Mouse (Mus musculus) kidney, embryonic 16.5 days (tissue): ENCODE measurements around the gene Trub1. TPM values are rescaled to one million over a fixed set of nuclear protein-coding genes. Genes with fewer than 3 reads are reported as not detected.

Source experiments
- ATAC-seq: fragments of 200-750 bp; cut with Nextera tagmentation; 2 replicates; pipeline ENCODE4 v1.8.0; 2017; ENCODE audit warnings: moderate TSS enrichment; ENCODE audit not compliant: low FRiP score, low TSS enrichment
- H3K27ac ChIP-seq: fragments of 300-500 bp; sonication (generic); 2 replicates; pipeline ENCODE4 v1.5.1; 2014; ENCODE audit warnings: low read length
- H3K27me3 ChIP-seq: fragments of 300-500 bp; sonication (generic); 2 replicates; pipeline ENCODE4 v1.6.1; 2014; ENCODE audit warnings: low read length, control low read depth, mixed read lengths; ENCODE audit not compliant: insufficient read depth
- H3K36me3 ChIP-seq: fragments of 300-500 bp; sonication (generic); 2 replicates; pipeline ENCODE4 v1.6.1; 2014; ENCODE audit warnings: low read length, control low read depth, mixed read lengths; ENCODE audit not compliant: insufficient read depth
- H3K4me1 ChIP-seq: fragments of 300-500 bp; sonication (generic); 2 replicates; pipeline ENCODE4 v1.6.1; 2014; ENCODE audit warnings: low read length, control low read depth, mixed read lengths; ENCODE audit not compliant: insufficient read depth
- H3K4me2 ChIP-seq: fragments of 300-500 bp; sonication (generic); replicated peaks from 2 replicates; pipeline ENCODE4 v1.6.1; 2014; ENCODE audit warnings: low read depth, low read length
- H3K4me3 ChIP-seq: fragments of 300-500 bp; sonication (generic); 2 replicates; pipeline ENCODE4 v1.5.1; 2014; ENCODE audit warnings: mild to moderate bottlenecking, low read length
- H3K9ac ChIP-seq: fragments of 300-500 bp; sonication (generic); replicated peaks from 2 replicates; pipeline ENCODE4 v1.6.1; 2014; ENCODE audit warnings: low read length
- H3K9me3 ChIP-seq: fragments of 300-500 bp; sonication (generic); 2 replicates; pipeline ENCODE4 v1.6.1; 2016; ENCODE audit warnings: low read length, control low read depth
- WGBS: fragments of 180-500 bp; shearing (Covaris S2); extraction: QIAGEN DNeasy Blood & Tissue Kit; methylation state at CpG from one replicate; pipeline ENCODE4 v1.1.7; 2014; 5-methylcytosine and 5-hydroxymethylcytosine counted together
- polyA plus RNA-seq: library from polyadenylated mRNA; unstranded; fragments of >200 nt; fragmentation: Nextera tagmentation; extraction: Ambion mirVana; gene quantifications from 2 replicates; pipeline ENCODE4 v1.2.1, GENCODE M21; 2015

Gene Trub1
- polyA plus RNA-seq, 1 experiment from 2014 or later: 25.8 TPM

DNA sequence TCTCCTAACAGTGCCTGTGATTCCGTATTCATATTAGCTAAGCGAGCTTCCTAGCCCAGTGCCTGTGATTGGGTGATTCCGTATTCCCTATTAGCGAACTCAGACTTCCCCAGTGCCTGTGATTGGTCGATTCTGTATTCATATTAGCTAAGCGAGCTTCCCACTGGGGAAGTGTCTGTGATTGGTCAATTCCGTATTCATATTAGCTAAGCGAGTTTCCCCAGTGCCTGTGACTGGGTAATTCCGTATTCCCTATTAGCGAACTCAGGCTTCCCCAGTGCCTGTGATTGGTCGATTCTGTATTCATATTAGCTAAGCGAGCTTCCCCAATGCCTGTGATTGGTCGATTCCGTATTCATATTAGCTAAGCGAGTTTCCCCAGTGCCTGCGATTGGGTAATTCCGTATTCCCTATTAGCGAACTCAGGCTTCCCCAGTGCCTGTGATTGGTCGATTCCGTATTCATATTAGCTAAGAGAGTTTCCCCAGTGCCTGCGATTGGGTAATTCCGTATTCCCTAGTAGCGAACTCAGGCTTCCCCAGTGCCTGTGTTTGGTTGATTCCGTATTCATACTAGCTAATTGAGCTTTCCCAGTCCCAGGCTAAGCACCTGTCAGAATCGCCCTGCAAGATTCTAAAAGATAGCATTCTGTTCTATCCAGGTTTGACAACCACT is 2.7 kb downstream of the Trub1 start:
- H3K4me3 ChIP-seq: no peak overlapping the region
- H3K9ac ChIP-seq: no peak overlapping the region
- H3K4me2 ChIP-seq: no peak overlapping the region
- H3K36me3 ChIP-seq: peaks cover 15% of the 10 kb centered on the region
- H3K4me1 ChIP-seq: peaks cover 12% of the 10 kb centered on the region
- no peak for ATAC-seq
- H3K27me3 ChIP-seq: no peaks in the 10 kb centered on the region
- H3K27ac ChIP-seq: no peak overlapping the region
- H3K9me3 ChIP-seq: no peaks in the 10 kb centered on the region; the same call in 1 of the 2 replicates
- 97% methylated on average over 25 of the region's 25 CpGs for WGBS

DNA sequence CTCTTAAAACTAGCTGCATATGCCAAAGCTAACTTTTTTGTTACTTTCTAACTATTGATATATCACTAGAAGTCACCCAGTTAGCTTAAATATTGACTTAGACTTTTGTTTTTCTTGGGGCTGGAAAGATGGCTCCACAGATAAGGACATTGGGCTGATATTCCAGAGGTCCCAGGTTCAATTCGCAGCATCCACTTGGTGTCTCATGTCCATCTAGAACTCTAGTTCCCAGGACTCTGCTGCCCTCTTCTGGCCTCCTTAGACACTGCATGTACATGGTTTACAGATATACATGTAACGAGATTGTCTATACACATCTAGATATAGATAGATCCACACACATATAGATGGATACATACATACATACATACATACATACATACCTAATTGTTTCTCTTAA is 4.4 kb downstream of the Trub1 start:
- 78% methylated on average over 2 of the region's 2 CpGs for WGBS
- H3K27me3 ChIP-seq: no peaks in the 10 kb centered on the region
- H3K4me1 ChIP-seq: peaks cover 12% of the 10 kb centered on the region
- H3K4me3 ChIP-seq: no peak overlapping the region
- no peak overlapping the region for H3K9ac ChIP-seq
- no peaks in the 10 kb centered on the region; the same call in 1 of the 2 replicates for H3K9me3 ChIP-seq
- H3K36me3 ChIP-seq: peaks cover 24% of the 10 kb centered on the region
- H3K27ac ChIP-seq: no peak overlapping the region
- no peak for ATAC-seq
- H3K4me2 ChIP-seq: no peak overlapping the region

DNA sequence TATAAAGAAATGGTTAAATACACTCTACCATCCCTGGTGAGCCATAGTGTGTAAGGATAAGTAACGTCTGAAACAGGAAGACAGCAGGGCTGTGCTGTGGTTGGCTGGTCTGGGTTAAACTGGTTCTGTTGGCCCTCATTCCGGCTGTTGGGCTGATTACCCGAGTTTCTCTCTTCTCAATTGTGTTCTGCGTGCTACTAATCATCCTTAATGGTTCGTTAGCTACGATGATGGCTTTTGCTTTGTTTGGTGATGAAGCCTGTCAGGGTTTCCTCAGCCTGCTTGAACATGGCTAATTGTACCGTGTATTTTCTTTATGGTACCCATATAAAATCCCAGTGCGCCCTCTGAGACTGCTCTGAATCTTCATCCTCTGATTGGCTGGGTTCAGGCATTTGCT is 11.0 kb downstream of the Trub1 start:
- Histone ChIP-seq H3K36me3 (peaks cover 38% of the 10 kb centered on the region), H3K27me3 (no peaks in the 10 kb centered on the region), H3K9me3 (peaks cover 1% of the 10 kb centered on the region; the same call in 1 of the 2 replicates), H3K9ac (no peak overlapping the region), H3K4me2 (no peak overlapping the region), H3K4me1 (no peaks in the 10 kb centered on the region), H3K4me3 (no peak overlapping the region), H3K27ac (no peak overlapping the region)
- no peak for ATAC-seq
- WGBS: 68% methylated on average over 8 of the region's 8 CpGs

DNA sequence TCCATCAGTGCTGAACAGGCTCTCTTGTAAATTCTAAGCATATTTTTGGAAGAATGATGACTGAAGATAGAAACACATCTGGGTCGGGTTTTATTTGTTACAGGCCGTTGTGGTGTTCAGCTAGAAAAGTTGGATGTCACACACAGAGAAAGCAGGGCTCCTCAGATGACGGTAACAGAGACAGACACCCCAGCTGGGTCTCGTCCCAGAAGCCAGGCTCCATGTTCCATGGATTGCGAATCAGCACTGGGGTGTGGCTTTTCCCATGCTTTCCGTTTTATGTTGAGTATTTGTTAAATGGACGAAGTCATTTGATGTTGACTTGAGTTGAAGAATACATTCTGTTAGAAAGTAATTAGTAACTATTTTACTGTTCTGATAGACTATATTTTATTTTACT is 13.0 kb downstream of the Trub1 start:
- ATAC-seq: no peak
- peaks cover 7% of the 10 kb centered on the region; the same call in 1 of the 2 replicates for H3K9me3 ChIP-seq
- peaks cover 38% of the 10 kb centered on the region for H3K36me3 ChIP-seq
- no peak overlapping the region for H3K9ac ChIP-seq
- H3K4me2 ChIP-seq: no peak overlapping the region
- 66% methylated on average over 7 of the region's 7 CpGs for WGBS
- no peaks in the 10 kb centered on the region for H3K4me1 ChIP-seq
- no peaks in the 10 kb centered on the region for H3K27me3 ChIP-seq
- H3K4me3 ChIP-seq: no peak overlapping the region
- H3K27ac ChIP-seq: no peak overlapping the region

DNA sequence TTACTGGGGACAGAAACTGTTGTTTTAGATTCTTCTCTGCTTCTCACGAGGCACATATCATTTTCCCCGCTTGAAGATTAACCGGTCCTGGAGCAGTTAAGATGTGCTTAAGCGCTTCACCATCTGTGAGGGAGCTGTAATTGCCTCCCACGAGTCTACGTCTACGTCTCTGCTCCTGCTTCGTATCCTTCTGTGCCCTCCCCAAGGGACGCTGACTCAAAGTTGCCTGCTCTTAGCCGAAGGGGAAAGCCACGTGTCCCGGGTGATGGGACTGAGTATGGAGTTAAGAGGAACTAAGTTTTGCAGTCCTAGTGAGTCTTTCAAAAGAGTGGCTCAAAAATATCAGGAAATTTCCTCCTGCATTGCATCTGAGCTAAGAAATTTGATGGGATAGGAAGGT is 18.3 kb downstream of the Trub1 start:
- Histone ChIP-seq H3K4me2 (no peak overlapping the region), H3K27me3 (no peaks in the 10 kb centered on the region)
- no peak for ATAC-seq

DNA sequence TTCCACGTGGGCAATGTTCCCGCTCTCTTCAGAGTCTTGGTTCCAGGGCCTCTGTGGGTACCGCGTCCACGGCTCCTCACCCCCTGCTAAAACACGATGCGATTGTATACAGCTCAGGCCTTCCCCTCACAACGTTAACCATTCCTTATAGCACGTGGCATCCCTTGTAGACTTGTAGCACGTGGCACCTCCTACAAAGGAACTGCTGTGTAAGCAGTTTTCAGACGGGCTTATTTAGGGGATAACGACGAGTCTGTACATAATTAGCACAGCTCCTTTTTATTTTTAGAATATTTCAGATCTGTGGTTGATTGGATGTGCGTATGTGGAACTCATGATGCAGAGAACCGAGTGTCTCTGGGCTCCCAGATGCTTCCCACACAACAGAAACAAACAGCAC is 19.5 kb downstream of the Trub1 start:
- no peaks in the 10 kb centered on the region for H3K27me3 ChIP-seq
- WGBS: 88% methylated on average over 15 of the region's 15 CpGs
- H3K9ac ChIP-seq: no peak overlapping the region
- no peaks in the 10 kb centered on the region for H3K4me1 ChIP-seq
- H3K36me3 ChIP-seq: peaks cover 30% of the 10 kb centered on the region
- H3K4me2 ChIP-seq: no peak overlapping the region
- no peak overlapping the region for H3K27ac ChIP-seq
- H3K4me3 ChIP-seq: no peak overlapping the region
- peaks cover 7% of the 10 kb centered on the region; the same call in 1 of the 2 replicates for H3K9me3 ChIP-seq
- no peak for ATAC-seq

More for the DNA sequence above, 18.3 kb downstream of the Trub1 start:
- 50% methylated on average over 12 of the region's 12 CpGs for WGBS
- H3K9ac ChIP-seq: no peak overlapping the region
- peaks cover 31% of the 10 kb centered on the region for H3K36me3 ChIP-seq
- H3K27ac ChIP-seq: no peak overlapping the region
- H3K4me1 ChIP-seq: no peaks in the 10 kb centered on the region
- H3K4me3 ChIP-seq: no peak overlapping the region
- peaks cover 7% of the 10 kb centered on the region; the same call in 1 of the 2 replicates for H3K9me3 ChIP-seq

DNA sequence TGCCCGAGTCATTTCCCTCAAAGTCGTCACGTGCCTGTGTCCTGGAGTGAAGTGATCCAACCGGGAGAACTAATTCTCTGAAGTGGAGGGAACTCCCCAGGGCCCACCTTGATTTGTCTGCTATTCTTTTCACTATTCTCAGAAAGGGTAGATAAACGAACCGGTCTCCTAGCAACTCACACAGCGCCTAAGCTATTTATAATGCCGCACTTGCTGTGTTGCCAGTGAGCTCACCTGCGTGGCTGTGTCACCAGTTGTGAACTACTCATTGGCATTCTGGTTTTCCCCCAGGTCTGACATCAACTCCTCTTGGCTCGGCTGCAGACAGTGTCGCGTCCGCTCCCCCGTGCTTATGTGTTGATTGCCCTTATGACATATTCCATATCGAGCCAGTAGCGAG is 20.6 kb downstream of the Trub1 start:
- ATAC-seq: no peak
- 78% methylated on average over 16 of the region's 16 CpGs for WGBS
- peaks cover 24% of the 10 kb centered on the region for H3K36me3 ChIP-seq
- H3K9me3 ChIP-seq: peaks cover 7% of the 10 kb centered on the region; the same call in 1 of the 2 replicates
- H3K4me1 ChIP-seq: no peaks in the 10 kb centered on the region
- no peaks in the 10 kb centered on the region for H3K27me3 ChIP-seq
- no peak overlapping the region for H3K27ac ChIP-seq
- no peak overlapping the region for H3K4me3 ChIP-seq
- no peak overlapping the region for H3K4me2 ChIP-seq
- H3K9ac ChIP-seq: no peak overlapping the region

DNA sequence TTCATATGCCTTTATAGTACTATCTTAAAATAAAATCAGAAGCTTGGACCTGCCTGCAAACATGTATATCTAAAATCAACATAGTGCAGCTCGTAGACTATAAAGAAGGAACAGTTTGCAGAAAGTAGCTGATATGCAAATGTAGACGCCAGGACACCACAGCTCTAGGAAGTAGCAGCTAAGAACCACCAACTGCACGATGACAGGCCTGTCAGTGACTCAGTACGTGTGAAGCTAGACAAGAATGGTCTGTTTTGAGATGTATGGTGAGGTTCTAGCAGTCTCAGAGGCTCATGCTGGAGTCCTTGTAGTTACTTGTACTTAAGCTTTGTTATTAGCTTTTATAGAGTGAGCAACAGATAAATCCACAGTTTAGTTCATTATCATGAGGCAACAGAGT is 22.6 kb downstream of the Trub1 start:
- H3K36me3 ChIP-seq: peaks cover 13% of the 10 kb centered on the region; the same call in 1 of the 2 replicates
- H3K4me3 ChIP-seq: no peak overlapping the region
- H3K4me2 ChIP-seq: no peak overlapping the region
- H3K27ac ChIP-seq: no peak overlapping the region
- no peak for ATAC-seq
- H3K9ac ChIP-seq: no peak overlapping the region
- peaks cover 14% of the 10 kb centered on the region for H3K4me1 ChIP-seq
- 73% methylated on average over 4 of the region's 4 CpGs for WGBS
- no peaks in the 10 kb centered on the region for H3K9me3 ChIP-seq
- no peaks in the 10 kb centered on the region for H3K27me3 ChIP-seq

DNA sequence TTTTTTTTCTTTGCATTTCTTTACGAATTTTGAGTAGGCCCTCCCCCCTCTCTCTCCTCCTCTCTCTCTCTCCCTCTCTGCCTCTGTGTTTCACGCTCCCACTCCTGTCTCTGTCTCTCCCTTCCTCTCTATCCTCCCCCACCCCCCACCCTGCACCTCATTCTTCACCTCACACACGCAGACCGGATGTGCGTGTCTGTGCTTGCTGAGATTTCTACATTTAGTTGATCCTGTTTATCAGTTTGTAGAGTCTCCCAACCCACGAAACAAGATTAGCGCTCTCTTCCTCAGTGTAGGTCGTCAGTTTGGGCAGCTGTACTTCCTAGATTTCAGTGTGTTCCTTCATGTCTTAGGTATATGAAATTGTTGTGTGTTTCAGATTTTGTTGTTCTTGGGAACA is 24.6 kb downstream of the Trub1 start:
- H3K4me3 ChIP-seq: no peak overlapping the region
- no peak for ATAC-seq
- H3K27ac ChIP-seq: no peak overlapping the region
- no peaks in the 10 kb centered on the region for H3K27me3 ChIP-seq
- H3K9me3 ChIP-seq: no peaks in the 10 kb centered on the region
- 42% methylated on average over 8 of the region's 8 CpGs for WGBS
- H3K4me2 ChIP-seq: no peak overlapping the region
- H3K4me1 ChIP-seq: peaks cover 18% of the 10 kb centered on the region
- H3K9ac ChIP-seq: no peak overlapping the region
- H3K36me3 ChIP-seq: peaks cover 13% of the 10 kb centered on the region; the same call in 1 of the 2 replicates

DNA sequence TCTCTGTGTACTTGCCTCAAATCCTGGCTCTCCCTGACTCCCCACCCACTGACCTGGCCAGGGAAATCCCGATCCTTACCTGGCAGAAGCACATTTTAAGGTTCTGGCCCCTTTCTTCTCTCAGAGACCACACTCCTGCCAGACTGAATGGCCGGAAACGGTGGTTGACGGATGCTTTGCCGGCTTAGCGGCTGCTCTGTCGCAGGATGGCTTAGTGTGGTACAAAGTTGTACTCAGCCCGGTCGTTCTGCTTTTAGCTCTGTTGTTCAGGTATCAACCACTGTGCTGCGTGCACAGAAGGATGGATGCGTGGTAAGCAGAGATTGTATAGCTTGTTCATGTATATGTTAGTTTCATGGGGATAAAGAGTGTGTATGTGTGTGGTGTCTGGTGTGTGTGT is 25.3 kb downstream of the Trub1 start:
- no peak overlapping the region for H3K27ac ChIP-seq
- H3K36me3 ChIP-seq: 0 out of 2 replicates have a peak, but pooled peaks cover 11% of the 10 kb centered on the region
- no peak overlapping the region for H3K9ac ChIP-seq
- H3K4me3 ChIP-seq: no peak overlapping the region
- WGBS: 70% methylated on average over 11 of the region's 11 CpGs
- H3K27me3 ChIP-seq: no peaks in the 10 kb centered on the region
- no peaks in the 10 kb centered on the region for H3K9me3 ChIP-seq
- no peak overlapping the region for H3K4me2 ChIP-seq
- no peak for ATAC-seq
- H3K4me1 ChIP-seq: peaks cover 18% of the 10 kb centered on the region
